Mouse (Mus musculus): ENCODE measurements around the gene Gabbr2. TPM values are rescaled to one million over a fixed set of nuclear protein-coding genes. Genes with fewer than 3 reads are reported as not detected.

Gene Gabbr2
- total and polyA plus RNA-seq, 3 experiments: not detected

GRCm38 (mm10) chr4:46914606-46915005 is 77.1 kb downstream of the Gabbr2 start:
- H3K27ac ChIP-seq (ENCODE audit: insufficient read depth, low read depth): no peak overlapping the region
- peaks cover 3 to 12% of the 10 kb centered on the region in 2 experiments; a peak in 2 of 4 replicates for H3K4me1 ChIP-seq (ENCODE audit: control insufficient read depth in 1 of 2, insufficient read depth in 2 of 2)
- no peak for DNase-seq (ENCODE audit: extremely low read depth)
- no peak overlapping the region for H3K4me2 ChIP-seq (ENCODE audit: insufficient read depth, low read depth, poor library complexity, severe bottlenecking)
- in situ Hi-C loops (cut with MboI; ENCODE audit: low pct_ligation_motif_present, low pct_unique_long_range_greater_than_20kb, low sequenced_read_pairs): no loop called here
- H3K27me3 ChIP-seq (replicated peaks): peaks cover 11% of the 10 kb centered on the region
- no peaks in the 10 kb centered on the region for H3K79me2 ChIP-seq (replicated peaks; ENCODE audit: control insufficient read depth, extremely low read depth, insufficient read depth, poor library complexity, severe bottlenecking)
- H3K4me3 ChIP-seq (replicated peaks in 1 of 3; ENCODE audit: low read depth in 2 of 3, low read length in 2 of 3, poor library complexity in 1 of 3): no peak overlapping the region
- dilution Hi-C loops (cut with MboI; ENCODE audit: extremely low pct_ligation_motif_present, extremely low pct_unique_long_range_greater_than_20kb, low sequenced_read_pairs): no loop called here
- H3K36me3 ChIP-seq (replicated peaks in 1 of 2; ENCODE audit: control insufficient read depth in 1 of 2, insufficient read depth in 1 of 2, low read length in 1 of 2): no peaks in the 10 kb centered on the region
- H3K9me3 ChIP-seq (replicated peaks; ENCODE audit: low read length): peaks cover 6% of the 10 kb centered on the region
- TF ChIP-seq HCFC1 (IDR thresholded peaks at IDR 0.05; ENCODE audit: low read depth, low read length) (no peak), MYC (IDR thresholded peaks at IDR 0.05; ENCODE audit: low read depth, low read length) (no peak), MAX (IDR thresholded peaks at IDR 0.05; ENCODE audit: low read length) (no peak), ZNF384 (IDR thresholded peaks at IDR 0.05; ENCODE audit: low read depth, low read length) (no peak), MAZ (IDR thresholded peaks at IDR 0.05; ENCODE audit: low read depth, low read length) (no peak), USF2 (conservative IDR thresholded peaks at IDR 0.05; ENCODE audit: low read depth, low read length) (no peak)
- no peak overlapping the region for H3K9ac ChIP-seq (ENCODE audit: insufficient read depth, low read depth)

DNA sequence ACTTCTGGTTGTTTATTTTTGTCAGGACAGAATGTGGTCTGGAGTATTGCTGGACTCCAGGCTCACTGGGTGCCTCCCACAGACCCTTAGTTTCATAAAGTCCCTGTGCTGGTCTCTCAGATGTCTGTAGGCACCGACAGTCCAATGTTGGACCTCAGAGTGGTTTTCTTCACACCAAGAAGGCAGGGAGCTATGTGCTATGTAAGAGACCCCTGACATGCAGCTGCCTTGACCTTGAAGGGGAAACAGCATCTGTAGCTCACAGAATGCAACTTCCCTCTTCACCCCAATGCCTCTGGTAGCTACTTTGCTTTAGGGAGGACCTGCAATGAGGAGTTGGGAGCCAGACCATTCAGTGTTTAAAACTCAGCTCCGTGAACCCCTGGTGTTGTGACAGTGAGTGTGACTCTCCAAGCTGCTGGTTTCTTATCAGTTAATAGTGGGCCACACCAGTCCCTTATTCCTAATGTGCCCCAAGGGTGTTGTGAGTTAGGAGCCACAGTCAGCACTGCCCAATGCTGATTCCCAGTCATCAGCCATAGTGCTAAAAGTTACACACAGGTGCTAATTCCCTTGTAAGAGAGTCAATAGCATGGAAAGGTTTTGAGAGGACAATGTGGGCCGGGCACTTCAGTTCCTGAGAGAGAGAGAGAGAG is 85.5 kb downstream of the Gabbr2 start:
- in situ Hi-C loops (cut with MboI; ENCODE audit: low pct_ligation_motif_present, low pct_unique_long_range_greater_than_20kb, low sequenced_read_pairs) (no loop called here), dilution Hi-C loops (cut with MboI; ENCODE audit: extremely low pct_ligation_motif_present, extremely low pct_unique_long_range_greater_than_20kb, low sequenced_read_pairs) (no loop called here)
- H3K79me2 ChIP-seq (replicated peaks; ENCODE audit: control insufficient read depth, extremely low read depth, insufficient read depth, poor library complexity, severe bottlenecking): no peaks in the 10 kb centered on the region
- no peak overlapping the region for H3K4me2 ChIP-seq (ENCODE audit: insufficient read depth, low read depth, poor library complexity, severe bottlenecking)
- no peak overlapping the region for H3K4me3 ChIP-seq (replicated peaks in 1 of 3; ENCODE audit: low read depth in 2 of 3, low read length in 2 of 3, poor library complexity in 1 of 3)
- no peaks in the 10 kb centered on the region for H3K36me3 ChIP-seq (replicated peaks in 1 of 2; ENCODE audit: control insufficient read depth in 1 of 2, insufficient read depth in 1 of 2, low read length in 1 of 2)
- no peak overlapping the region for H3K27ac ChIP-seq (ENCODE audit: insufficient read depth, low read depth)
- no peaks in the 10 kb centered on the region for H3K4me1 ChIP-seq (ENCODE audit: control insufficient read depth in 1 of 2, insufficient read depth in 2 of 2)
- DNase-seq (ENCODE audit: extremely low read depth): no peak
- TF ChIP-seq E2F4 (IDR thresholded peaks at IDR 0.05; ENCODE audit: insufficient replicate concordance, low read depth, low read length): no peak
- TF ChIP-seq POLR2A (IDR thresholded peaks at IDR 0.05; ENCODE audit: low read depth, low read length): no peak
- TF ChIP-seq MYC (IDR thresholded peaks at IDR 0.05; ENCODE audit: low read depth, low read length): no peak
- TF ChIP-seq ZC3H11A (IDR thresholded peaks at IDR 0.05; ENCODE audit: low read depth, low read length): no peak
- peaks cover 28% of the 10 kb centered on the region for H3K9me3 ChIP-seq (replicated peaks; ENCODE audit: low read length)
- peaks cover 69% of the 10 kb centered on the region for H3K27me3 ChIP-seq (replicated peaks)
- no peak overlapping the region for H3K9ac ChIP-seq (ENCODE audit: insufficient read depth, low read depth)

DNA sequence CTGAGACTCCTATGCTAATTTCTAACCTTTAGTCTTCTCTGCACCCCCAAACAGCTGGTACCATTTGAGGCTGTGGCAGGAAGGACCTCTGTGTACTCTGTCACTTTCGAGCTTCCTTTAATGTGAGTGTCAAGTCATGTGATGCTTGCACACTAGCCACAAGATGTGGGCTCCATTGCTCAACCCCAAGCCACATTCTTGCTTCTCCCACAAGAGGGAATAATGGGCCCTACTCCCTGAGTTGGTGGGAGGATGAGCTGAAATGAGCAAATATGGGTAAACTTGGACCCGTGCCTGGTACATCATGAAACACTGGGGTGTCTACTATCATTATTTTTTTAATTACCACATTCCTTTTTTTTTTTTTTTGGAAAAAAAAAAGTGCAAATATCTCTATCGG is 86.5 kb downstream of the Gabbr2 start:
- H3K4me1 ChIP-seq (ENCODE audit: control insufficient read depth in 1 of 2, insufficient read depth in 2 of 2): no peaks in the 10 kb centered on the region
- H3K27ac ChIP-seq (ENCODE audit: insufficient read depth, low read depth): no peak overlapping the region
- no peak overlapping the region for H3K4me3 ChIP-seq (replicated peaks in 1 of 3; ENCODE audit: low read depth in 2 of 3, low read length in 2 of 3, poor library complexity in 1 of 3)
- TF ChIP-seq ZKSCAN1 (IDR thresholded peaks at IDR 0.05; ENCODE audit: borderline replicate concordance, low read depth, low read length) (no peak), HCFC1 (IDR thresholded peaks at IDR 0.05; ENCODE audit: low read depth, low read length) (no peak), EP300 (IDR thresholded peaks at IDR 0.05; ENCODE audit: low read length) (no peak), PAX5 (IDR thresholded peaks at IDR 0.05; ENCODE audit: low read length) (no peak), SMC3 (IDR thresholded peaks at IDR 0.05; ENCODE audit: low read depth, low read length) (no peak), ZMIZ1 (IDR thresholded peaks at IDR 0.05; ENCODE audit: low read depth, low read length) (no peak), MAFK (IDR thresholded peaks at IDR 0.05; ENCODE audit: insufficient replicate concordance, low read length) (no peak), RAD21 (IDR thresholded peaks at IDR 0.05; ENCODE audit: low read depth, low read length) (no peak), BHLHE40 (IDR thresholded peaks at IDR 0.05; ENCODE audit: low read depth, low read length) (no peak), MEF2A (IDR thresholded peaks at IDR 0.05; ENCODE audit: borderline replicate concordance, low read depth, low read length) (no peak), ZC3H11A (IDR thresholded peaks at IDR 0.05; ENCODE audit: low read depth, low read length) (no peak), CHD2 (IDR thresholded peaks at IDR 0.05; ENCODE audit: low read length) (no peak)
- in situ Hi-C loops (cut with MboI; ENCODE audit: low pct_ligation_motif_present, low pct_unique_long_range_greater_than_20kb, low sequenced_read_pairs) (no loop called here), dilution Hi-C loops (cut with MboI; ENCODE audit: extremely low pct_ligation_motif_present, extremely low pct_unique_long_range_greater_than_20kb, low sequenced_read_pairs) (no loop called here)
- H3K27me3 ChIP-seq (replicated peaks): peaks cover 76% of the 10 kb centered on the region
- peaks cover 27% of the 10 kb centered on the region for H3K9me3 ChIP-seq (replicated peaks; ENCODE audit: low read length)
- H3K9ac ChIP-seq (ENCODE audit: insufficient read depth, low read depth): no peak overlapping the region
- no peak overlapping the region for H3K4me2 ChIP-seq (ENCODE audit: insufficient read depth, low read depth, poor library complexity, severe bottlenecking)
- H3K36me3 ChIP-seq (replicated peaks in 1 of 2; ENCODE audit: control insufficient read depth in 1 of 2, insufficient read depth in 1 of 2, low read length in 1 of 2): no peaks in the 10 kb centered on the region
- H3K79me2 ChIP-seq (replicated peaks; ENCODE audit: control insufficient read depth, extremely low read depth, insufficient read depth, poor library complexity, severe bottlenecking): no peaks in the 10 kb centered on the region
- DNase-seq (ENCODE audit: extremely low read depth): no peak
